Mouse (Mus musculus): ENCODE measurements around the gene Gm21970.

- no peak for TF ChIP-seq GATA1 (IDR thresholded peaks at IDR 0.05; ENCODE audit: borderline replicate concordance, low read length)
- TF ChIP-seq FLI1 (IDR thresholded peaks at IDR 0.05; ENCODE audit: low read length), result no peak
Observed at GRCm38 (mm10) chr16:91405640-91406584, 14.4 kb downstream of the Gm21970 start, which contains the start of gene Il10rb.

Measured in megakaryocyte, embryonic 14.5 days (primary cell).